Mouse (Mus musculus) ES-Bruce4 (cell line): ENCODE data around the gene Nedd8.

Experiments
- CTCF ChIP-seq: IDR thresholded peaks from one replicate; pipeline ENCODE4 v1.8.1; 2011; ENCODE audit warnings: low read depth, low read length
- EP300 ChIP-seq: IDR thresholded peaks from 2 replicates; pipeline ENCODE4 v1.6.1; 2011; ENCODE audit warnings: low read depth, low read length; ENCODE audit not compliant: insufficient read depth

DNA sequence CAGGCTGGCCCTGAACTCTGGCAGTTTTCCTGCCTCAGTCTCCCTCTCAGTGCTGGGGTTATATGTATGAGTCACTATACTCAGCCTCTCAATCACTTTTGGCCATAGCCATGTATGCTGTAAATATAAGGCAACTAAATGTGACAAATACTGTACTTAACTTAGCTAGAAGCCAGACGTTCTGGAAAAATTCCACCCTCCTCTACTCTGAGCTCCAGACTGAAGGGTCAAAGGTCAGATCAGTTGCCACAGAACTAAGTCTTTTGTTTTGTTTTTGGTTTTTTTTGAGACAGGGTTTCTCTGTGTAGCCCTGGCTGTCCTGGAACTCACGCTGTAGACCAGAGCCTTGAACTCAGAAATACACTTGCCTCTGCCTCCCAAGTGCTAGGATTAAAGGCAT is 56.0 kb downstream of the Nedd8 start:
- TF ChIP-seq CTCF (no peak), EP300 (no peak)
